Mouse (Mus musculus) ES-CJ7 (cell line): ENCODE results near the gene Tmtc4.
A peak's percentile ranks its signal among the peaks of the same experiment; 100 is the strongest.

Experiments used
- DNase-seq: peaks from one replicate; pipeline ENCODE4 v3.0.0; 2011; ENCODE audit warnings: low read depth, low spot score

Tmtc4 gene

DNA sequence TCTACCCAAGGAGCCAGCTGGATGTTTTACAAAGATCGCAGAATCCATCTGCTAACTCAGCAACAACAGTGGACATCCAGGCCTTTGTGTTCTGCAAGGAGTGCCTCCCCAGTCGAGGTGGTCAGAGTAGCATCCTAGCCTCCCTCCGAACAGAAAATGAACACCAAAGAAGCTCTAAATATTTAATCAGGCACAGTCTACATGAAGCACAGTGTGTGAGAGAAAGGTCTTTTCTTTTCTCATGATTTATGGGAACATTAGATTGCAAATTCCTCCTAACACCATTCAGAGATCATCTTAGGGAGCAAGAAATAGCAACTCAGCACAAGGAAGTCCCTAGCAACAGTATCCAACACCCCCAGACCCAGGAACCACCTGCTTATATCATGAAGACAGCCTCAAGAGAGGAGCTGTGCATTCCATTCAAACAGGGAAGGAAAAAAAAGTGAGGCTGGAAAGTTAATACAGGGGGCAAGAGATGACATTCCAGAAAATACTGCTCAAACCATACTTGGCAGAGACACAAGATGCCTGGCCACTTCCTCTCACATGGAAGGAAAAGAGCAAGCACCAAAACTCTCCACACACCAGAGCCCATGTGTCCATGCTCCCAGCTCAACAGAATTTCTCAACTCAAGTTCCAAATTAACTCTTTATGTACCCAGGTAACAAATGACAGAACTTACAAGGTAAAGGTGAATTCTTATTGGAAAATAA, 8.8 kb downstream of the Tmtc4 start:
- DNase-seq: no peak

DNA sequence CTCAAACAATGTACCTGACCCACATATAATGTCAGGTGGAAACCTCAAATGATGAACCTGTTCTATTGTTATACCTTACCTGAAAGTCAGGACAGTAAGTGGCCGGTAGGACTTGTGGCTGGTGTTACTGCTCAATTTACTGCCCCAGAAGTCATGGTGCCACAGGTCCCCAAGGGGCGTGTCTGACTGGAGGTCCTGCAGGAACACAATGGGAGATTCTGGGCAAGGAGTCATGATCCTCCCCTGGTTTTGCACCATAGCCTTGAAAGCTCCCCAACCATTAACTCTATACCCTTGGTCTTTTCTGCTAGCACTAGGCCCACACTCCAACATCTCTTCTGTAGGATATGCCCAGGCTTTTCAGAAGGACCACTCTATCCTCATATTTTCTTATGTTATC, 10.7 kb downstream of the Tmtc4 start:
- no peak for DNase-seq

DNA sequence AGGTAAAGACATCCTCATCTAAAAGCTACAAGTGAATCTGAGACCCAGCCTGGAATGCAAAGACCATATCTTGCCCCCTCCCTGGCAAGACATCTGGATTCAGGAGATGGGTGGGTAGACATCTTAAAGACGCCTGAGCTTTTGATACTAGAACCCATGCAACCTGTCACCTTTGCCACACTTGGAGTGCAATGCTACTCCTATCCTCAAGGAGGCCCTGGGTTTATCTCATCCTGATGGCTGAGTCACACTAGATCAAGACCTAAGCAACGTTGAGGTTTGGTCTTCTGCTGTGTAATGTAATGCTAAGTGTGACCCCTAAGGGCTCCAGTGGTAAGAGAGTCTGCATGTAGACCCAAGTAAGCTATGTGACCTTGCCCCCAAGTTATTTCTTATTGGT, 15.8 kb downstream of the Tmtc4 start:
- peak; percentile 23 for DNase-seq

DNA sequence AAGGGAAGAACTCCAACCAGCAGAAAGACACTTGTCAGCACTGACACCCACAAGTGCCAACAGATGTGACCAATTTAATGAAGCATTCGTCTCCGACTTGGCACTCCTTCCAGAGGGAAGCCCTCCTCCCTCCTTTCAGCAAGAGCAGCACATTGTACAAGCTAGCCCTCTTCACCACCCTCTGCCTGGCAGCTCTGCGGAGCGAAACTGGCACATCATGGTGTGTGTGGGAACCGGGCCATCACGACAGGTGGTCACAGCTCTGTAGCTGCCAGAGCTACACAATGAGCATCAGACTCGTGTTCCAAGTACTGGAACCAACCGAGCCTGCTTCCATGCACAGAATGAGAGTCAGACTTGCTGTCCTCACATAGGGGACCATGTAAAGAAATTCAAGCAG, 25.9 kb downstream of the Tmtc4 start:
- DNase-seq: no peak

GRCm38 (mm10) chr14:122953331-122953730, 30.5 kb downstream of the Tmtc4 start:
- DNase-seq: peak; percentile 50

DNA sequence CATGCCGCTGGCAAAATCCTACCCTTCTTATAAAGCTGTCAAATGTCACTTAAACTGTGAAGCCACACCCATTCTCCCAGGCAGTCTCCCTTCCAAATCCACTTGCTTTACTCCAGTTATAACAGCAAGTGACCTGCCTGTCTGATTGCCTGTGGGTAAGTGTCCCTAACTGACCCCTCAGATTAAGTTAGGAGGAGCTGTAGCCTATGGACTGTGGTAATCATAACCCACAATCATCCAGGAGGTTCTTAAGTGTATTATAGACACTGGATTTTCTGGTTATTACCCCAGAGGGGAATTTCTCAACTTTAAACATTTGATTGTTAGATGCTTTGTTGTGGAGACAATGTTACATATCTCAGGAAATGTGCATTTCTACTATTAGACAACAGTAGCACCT, 31.3 kb downstream of the Tmtc4 start:
- DNase-seq: no peak

- DNase-seq: no peak
Measured at GRCm38 (mm10) chr14:122951676-122952445, 32.0 kb downstream of the Tmtc4 start.

DNA sequence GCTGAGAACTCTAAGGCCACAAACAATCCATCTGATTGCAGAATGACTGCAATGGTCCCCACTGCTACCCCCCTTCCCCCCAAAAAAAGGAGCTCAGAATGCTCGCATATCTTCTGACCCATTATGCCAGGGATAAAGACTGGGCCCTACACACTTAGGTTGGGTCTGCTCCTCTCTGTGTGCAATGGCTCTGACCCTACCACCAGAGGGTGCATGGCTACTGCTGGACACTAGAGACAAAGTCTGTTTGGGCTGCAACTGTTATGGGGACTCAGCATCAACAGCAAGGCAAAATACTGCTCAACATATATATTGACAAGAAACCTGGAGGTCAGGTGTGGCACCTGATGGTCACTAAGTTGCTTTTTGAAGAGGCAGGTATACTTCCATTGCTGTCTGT, 32.9 kb downstream of the Tmtc4 start:
- peak; percentile 10 for DNase-seq

DNA sequence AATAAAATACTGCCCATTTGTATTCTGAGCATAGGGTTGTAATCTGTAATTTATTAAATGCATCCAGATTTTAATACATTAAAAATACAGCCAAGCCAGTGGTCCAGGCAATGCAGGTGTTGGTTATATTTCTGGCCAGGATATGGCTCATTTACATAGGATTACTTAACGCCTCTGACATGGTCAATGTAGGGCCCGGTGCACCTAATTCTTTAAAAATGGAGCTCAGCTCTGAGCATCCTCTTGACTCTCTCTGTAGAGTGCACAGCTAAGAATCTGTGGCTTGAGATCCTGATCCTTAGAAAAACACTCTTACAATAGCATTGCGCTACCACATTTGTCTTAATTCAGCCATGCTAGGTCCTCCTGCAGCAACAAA, 40.4 kb downstream of the Tmtc4 start:
- DNase-seq: no peak

- DNase-seq: no peak
Measured at GRCm38 (mm10) chr14:122942757-122943474, 40.9 kb downstream of the Tmtc4 start.

DNA sequence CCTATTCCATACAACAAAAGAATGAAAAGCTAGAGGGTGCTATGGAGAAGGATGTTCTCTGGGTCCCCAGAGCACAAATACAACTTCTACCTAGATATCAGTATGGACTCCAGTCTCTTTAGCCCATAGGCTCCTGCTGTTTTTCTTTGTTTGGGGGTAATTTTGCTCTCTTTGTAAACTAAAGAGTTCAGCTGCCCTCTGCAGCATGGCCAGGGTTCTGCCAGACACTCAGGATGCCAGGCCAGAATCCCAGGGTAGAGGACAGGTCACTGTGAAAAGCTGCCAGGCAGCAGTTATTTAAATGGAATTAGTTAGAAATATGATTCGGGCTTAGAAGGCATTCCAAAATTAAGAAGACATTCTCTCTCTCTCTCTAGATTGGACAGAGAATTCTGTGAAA, 47.4 kb downstream of the Tmtc4 start:
- no peak for DNase-seq

- DNase-seq: no peak
Measured at GRCm38 (mm10) chr14:122920011-122920410, 63.8 kb downstream of the Tmtc4 start.

GRCm38 (mm10) chr14:122917676-122918075, 66.2 kb downstream of the Tmtc4 start:
- DNase-seq: no peak

- no peak for DNase-seq
Measured at GRCm38 (mm10) chr14:122913657-122914056, 70.2 kb downstream of the Tmtc4 start, which contains the start of gene Ggact. Gene Ggact, minus strand, starts transcription at chr14:122913757.

- DNase-seq: peak; percentile 77
Measured at GRCm38 (mm10) chr14:122912812-122913498, 70.9 kb downstream of the Tmtc4 start.

DNA sequence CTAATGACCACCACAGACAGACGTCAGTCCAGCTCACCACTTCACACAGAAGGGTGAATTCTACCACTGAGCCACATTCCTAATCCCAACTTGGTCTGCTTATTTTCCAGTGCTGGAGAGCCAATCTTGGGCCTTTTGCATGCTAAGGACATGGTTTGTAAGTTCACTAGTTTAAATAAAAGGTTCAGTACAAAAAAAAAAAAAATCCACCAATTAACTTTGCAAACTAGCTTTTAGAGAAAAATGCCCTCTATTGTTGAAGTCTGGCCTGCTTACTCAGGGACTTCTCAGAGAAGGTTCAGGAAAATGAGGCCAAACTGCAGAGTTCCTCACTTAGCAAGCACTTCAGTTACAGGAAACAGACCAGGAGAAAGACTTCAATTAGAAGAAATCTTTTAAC, 71.7 kb downstream of the Tmtc4 start:
- DNase-seq: no peak

DNA sequence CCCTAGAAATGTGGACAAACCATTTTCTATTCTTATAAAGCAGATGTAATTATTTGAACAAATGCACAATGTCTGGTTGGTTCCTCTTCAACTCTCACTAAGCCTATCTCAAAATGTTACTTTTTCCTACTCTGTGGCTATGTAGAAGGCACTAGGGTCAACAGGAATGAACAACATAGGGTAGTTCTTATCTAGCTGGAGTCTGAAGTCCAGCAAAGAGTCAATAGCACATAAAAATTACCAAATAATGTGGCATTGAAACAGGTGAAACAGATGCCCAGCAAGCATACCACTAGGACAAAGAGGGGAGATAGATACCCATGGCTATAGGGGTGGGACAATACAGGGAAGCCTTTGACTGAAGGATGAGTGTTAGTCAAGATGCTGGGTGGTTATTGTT, 72.6 kb downstream of the Tmtc4 start:
- DNase-seq: no peak

DNA sequence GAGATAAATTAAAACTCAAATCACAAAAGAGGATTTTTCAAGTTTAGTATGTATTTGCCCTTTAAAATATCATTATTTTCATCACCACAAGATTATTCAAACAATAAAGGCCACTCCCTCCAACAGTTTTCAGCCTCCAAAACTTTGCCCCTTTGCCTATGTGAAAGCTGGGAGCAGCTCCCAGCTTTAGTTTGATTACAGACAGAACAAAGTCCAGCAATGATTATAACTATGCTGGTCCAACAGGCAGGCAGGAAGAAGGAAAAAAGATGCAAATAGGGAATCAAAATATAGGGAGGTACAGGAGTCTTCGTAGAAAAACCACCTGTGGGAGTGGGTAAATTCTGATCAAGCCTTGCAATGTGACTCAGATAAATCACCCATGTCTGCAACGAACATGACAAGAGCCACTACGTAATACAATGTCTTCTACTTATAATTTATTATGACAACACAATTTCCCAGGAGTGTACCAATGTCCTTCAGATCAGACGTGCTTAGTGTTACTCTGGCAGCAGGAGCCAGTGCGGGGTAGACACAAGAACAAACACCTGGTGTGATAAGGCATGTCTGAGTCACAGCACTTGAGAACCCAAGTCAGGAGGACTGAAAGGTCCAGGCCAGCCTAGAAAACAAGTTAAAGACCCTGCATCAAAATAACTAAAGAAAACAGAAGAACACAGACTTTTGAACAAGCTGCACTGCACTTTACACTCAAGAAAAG, 74.3 kb downstream of the Tmtc4 start:
- DNase-seq: no peak

- no peak for DNase-seq
Measured at GRCm38 (mm10) chr14:122908075-122908474, 75.8 kb downstream of the Tmtc4 start.

- DNase-seq: no peak
Measured at GRCm38 (mm10) chr14:122905007-122905406, 78.8 kb downstream of the Tmtc4 start.

DNA sequence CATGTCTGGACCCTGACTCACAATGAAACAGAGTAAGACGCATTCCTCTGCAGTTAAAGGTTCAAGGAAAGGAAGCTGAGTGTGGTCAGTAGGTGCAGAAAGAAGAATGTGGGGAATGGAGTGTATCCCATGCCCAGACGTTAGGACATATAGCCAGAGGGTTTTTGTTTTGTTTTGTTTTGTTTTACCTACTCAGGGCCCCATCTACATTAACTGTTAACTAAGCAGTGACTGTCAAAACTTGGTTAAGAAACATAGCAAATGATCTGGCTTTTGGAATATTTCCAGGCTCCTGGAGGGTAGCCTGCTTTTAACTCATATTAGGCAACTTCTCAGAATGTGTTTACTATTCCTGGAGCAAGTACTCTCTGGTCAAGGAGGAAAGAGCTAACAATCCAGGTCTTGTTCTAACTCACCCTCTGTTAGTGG, 79.9 kb downstream of the Tmtc4 start:
- no peak for DNase-seq
